Mouse (Mus musculus) testis, adult 2 months (tissue): ENCODE results near the gene Dnmbp. TPM values are rescaled to one million over a fixed set of nuclear protein-coding genes. Genes with fewer than 3 reads are reported as not detected.
A peak's percentile ranks its signal among the peaks of the same experiment; 100 is the strongest.

Experiments used
- H3K27ac ChIP-seq: fragments of 200-500 bp; 2 replicates; pipeline ENCODE4 v1.5.1; 2012; ENCODE audit warnings: low read depth, low read length; ENCODE audit not compliant: control insufficient read depth, insufficient read depth
- H3K27me3 ChIP-seq: fragments of 200-500 bp; 2 replicates; pipeline ENCODE4 v1.6.1; 2012; ENCODE audit warnings: mild to moderate bottlenecking, low read length, moderate library complexity; ENCODE audit not compliant: control insufficient read depth, insufficient read depth
- H3K36me3 ChIP-seq: fragments of 200-500 bp; 2 replicates; pipeline ENCODE4 v1.6.1; 2012; ENCODE audit warnings: mild to moderate bottlenecking, low read length; ENCODE audit not compliant: control insufficient read depth, insufficient read depth
- H3K4me1 ChIP-seq: fragments of 200-500 bp; 2 replicates; pipeline ENCODE4 v1.6.1; 2012; ENCODE audit warnings: low read length; ENCODE audit not compliant: control insufficient read depth, insufficient read depth
- H3K4me3 ChIP-seq: fragments of 200-500 bp; 2 replicates; pipeline ENCODE4 v1.5.1; 2012; ENCODE audit warnings: low read depth, mild to moderate bottlenecking, low read length, moderate library complexity, mixed read lengths; ENCODE audit not compliant: control insufficient read depth
- CTCF ChIP-seq: fragments of 200-500 bp; IDR thresholded peaks from 2 replicates; pipeline ENCODE4 v1.5.1; 2012; ENCODE audit warnings: low read depth, mild to moderate bottlenecking, inconsistent platforms, low read length, moderate library complexity; ENCODE audit not compliant: control insufficient read depth, insufficient read depth, insufficient replicate concordance
- POLR2A ChIP-seq: fragments of 200-500 bp; IDR thresholded peaks from 2 replicates; pipeline ENCODE4 v1.6.1; 2012; ENCODE audit warnings: low read depth, mild to moderate bottlenecking, inconsistent platforms, low read length, moderate library complexity; ENCODE audit not compliant: control insufficient read depth
- polyA plus RNA-seq: library from polyadenylated mRNA; depleted of rRNA; stranded (reverse); fragments of >200 nt; gene quantifications from 2 replicates; pipeline ENCODE4 v1.2.3, GENCODE M21; 2012

Dnmbp gene
- polyA plus RNA-seq, 1 experiment = 10.7 TPM

- TF ChIP-seq CTCF = no peak
- TF ChIP-seq POLR2A = no peak
- no peaks in the 10 kb centered on the region for H3K36me3 ChIP-seq
- H3K4me3 ChIP-seq = no peak overlapping the region
- H3K4me1 ChIP-seq = peaks cover 21% of the 10 kb centered on the region
- no peaks in the 10 kb centered on the region for H3K27me3 ChIP-seq
- no peak overlapping the region for H3K27ac ChIP-seq
Observed at GRCm38 (mm10) chr19:43875996-43876395, 64.0 kb downstream of the Dnmbp start.

GRCm38 (mm10) chr19:43874351-43874750, 65.6 kb downstream of the Dnmbp start:
- H3K4me3 ChIP-seq = no peak overlapping the region
- H3K27ac ChIP-seq = no peak overlapping the region

GRCm38 (mm10) chr19:43870418-43870817, 69.6 kb downstream of the Dnmbp start:
- Histone ChIP-seq H3K4me1 (peaks cover 5% of the 10 kb centered on the region), H3K27ac (no peak overlapping the region), H3K4me3 (no peak overlapping the region), H3K36me3 (no peaks in the 10 kb centered on the region), H3K27me3 (no peaks in the 10 kb centered on the region)
- TF ChIP-seq CTCF (no peak), POLR2A (no peak)

More at GRCm38 (mm10) chr19:43874351-43874750, 65.6 kb downstream of the Dnmbp start:
- Histone ChIP-seq H3K36me3 (no peaks in the 10 kb centered on the region), H3K27me3 (no peaks in the 10 kb centered on the region), H3K4me1 (peaks cover 12% of the 10 kb centered on the region)
- TF ChIP-seq CTCF (no peak), POLR2A (no peak)

GRCm38 (mm10) chr19:43857347-43857746, 82.6 kb downstream of the Dnmbp start:
- TF ChIP-seq POLR2A (no peak), CTCF (no peak)
- H3K36me3 ChIP-seq = peaks cover 1% of the 10 kb centered on the region; the same call in 1 of the 2 replicates

GRCm38 (mm10) chr19:43852837-43853545, 87.0 kb downstream of the Dnmbp start:
- Histone ChIP-seq H3K4me1 (no peaks in the 10 kb centered on the region; the same call in 1 of the 2 replicates), H3K4me3 (no peak overlapping the region), H3K27me3 (no peaks in the 10 kb centered on the region), H3K27ac (no peak overlapping the region), H3K36me3 (peaks cover 1% of the 10 kb centered on the region)
- TF ChIP-seq POLR2A (no peak), CTCF (0 out of 2 replicates have a peak, but pooled peaks have one; percentile 4)

More at GRCm38 (mm10) chr19:43857347-43857746, 82.6 kb downstream of the Dnmbp start:
- Histone ChIP-seq H3K4me3 (no peak overlapping the region), H3K27me3 (no peaks in the 10 kb centered on the region), H3K4me1 (no peaks in the 10 kb centered on the region), H3K27ac (no peak overlapping the region)

- no peaks in the 10 kb centered on the region for H3K27me3 ChIP-seq
- no peak overlapping the region for H3K27ac ChIP-seq
- TF ChIP-seq CTCF = no peak
- no peak for TF ChIP-seq POLR2A
- no peak overlapping the region for H3K4me3 ChIP-seq
- H3K36me3 ChIP-seq = peaks cover 1% of the 10 kb centered on the region
- H3K4me1 ChIP-seq = peaks cover under 1% of the 10 kb centered on the region
Observed at GRCm38 (mm10) chr19:43851996-43852630, 87.9 kb downstream of the Dnmbp start.

- peaks cover 1% of the 10 kb centered on the region for H3K36me3 ChIP-seq
- H3K27me3 ChIP-seq = no peaks in the 10 kb centered on the region
- TF ChIP-seq POLR2A = no peak
- TF ChIP-seq CTCF = no peak
Observed at GRCm38 (mm10) chr19:43850026-43850425, 90.0 kb downstream of the Dnmbp start.

More at GRCm38 (mm10) chr19:43850026-43850425, 90.0 kb downstream of the Dnmbp start:
- no peak overlapping the region for H3K27ac ChIP-seq
- H3K4me1 ChIP-seq = peaks cover 3% of the 10 kb centered on the region
- H3K4me3 ChIP-seq = no peak overlapping the region
